Mouse (Mus musculus): ENCODE data around the gene Wwp2. TPM values are rescaled to one million over a fixed set of nuclear protein-coding genes. Genes with fewer than 3 reads are reported as not detected.

The Wwp2 gene
- polyA plus RNA-seq, 1 experiment from 2014 or later = 69.5 TPM

DNA sequence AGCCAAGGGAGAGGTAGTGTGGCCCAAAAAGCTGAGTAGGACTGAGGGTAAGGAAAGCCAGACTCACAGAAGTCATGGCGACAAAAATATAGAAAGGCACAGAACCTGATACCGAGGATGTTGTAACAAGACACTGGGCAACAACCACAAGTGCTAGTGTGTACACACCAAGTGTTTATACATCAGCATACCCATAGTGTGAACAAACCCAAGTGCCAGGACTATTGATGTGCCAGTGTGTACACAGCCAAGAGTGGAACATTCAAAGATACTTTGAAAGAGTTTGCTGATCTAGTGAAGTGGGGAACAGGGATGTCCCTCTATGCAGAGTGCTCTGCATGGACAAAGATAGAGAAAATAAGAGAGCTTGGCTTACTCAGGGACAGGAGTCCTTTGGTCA lies 54.5 kb downstream of the Wwp2 start:
- H3K36me3 ChIP-seq (ENCODE audit: control insufficient read depth, insufficient read depth, low read length) = no peaks in the 10 kb centered on the region
- no peaks in the 10 kb centered on the region for H3K4me1 ChIP-seq (replicated peaks; ENCODE audit: control insufficient read depth, insufficient read depth, low read length)
- no peak overlapping the region for H3K4me2 ChIP-seq (replicated peaks; ENCODE audit: low read depth, low read length)
- H3K9me3 ChIP-seq (ENCODE audit: control insufficient read depth, low read length) = no peaks in the 10 kb centered on the region
- no peaks in the 10 kb centered on the region for H3K27me3 ChIP-seq (ENCODE audit: control insufficient read depth, insufficient read depth, low read length)
- DNase-seq (ENCODE audit: low spot score) = no peak
- 86% methylated on average over 2 of the region's 2 CpGs for WGBS
- ATAC-seq (ENCODE audit: low FRiP score) = no peak
- H3K27ac ChIP-seq (ENCODE audit: low read depth, low read length) = 0 out of 2 replicates have a peak overlapping the region, but pooled peaks have one; percentile 24
- H3K4me3 ChIP-seq (ENCODE audit: low read depth, low read length) = no peak overlapping the region
- H3K9ac ChIP-seq (ENCODE audit: low read depth, low read length) = no peak overlapping the region

- Histone ChIP-seq H3K27ac (ENCODE audit: low read depth, low read length) (0 out of 2 replicates have a peak overlapping the region, but pooled peaks have one; percentile 24), H3K4me2 (replicated peaks; ENCODE audit: low read depth, low read length) (no peak overlapping the region), H3K36me3 (ENCODE audit: control insufficient read depth, insufficient read depth, low read length) (no peaks in the 10 kb centered on the region), H3K27me3 (ENCODE audit: control insufficient read depth, insufficient read depth, low read length) (no peaks in the 10 kb centered on the region), H3K4me1 (replicated peaks; ENCODE audit: control insufficient read depth, insufficient read depth, low read length) (no peaks in the 10 kb centered on the region), H3K9ac (ENCODE audit: low read depth, low read length) (no peak overlapping the region), H3K4me3 (ENCODE audit: low read depth, low read length) (no peak overlapping the region), H3K9me3 (ENCODE audit: control insufficient read depth, low read length) (no peaks in the 10 kb centered on the region)
- 75% methylated on average over 4 of the region's 4 CpGs for WGBS
- ATAC-seq (ENCODE audit: low FRiP score) (no peak), DNase-seq (ENCODE audit: low spot score) (no peak)
Measured at GRCm38 (mm10) chr8:107491212-107491611, 55.0 kb downstream of the Wwp2 start.

DNA sequence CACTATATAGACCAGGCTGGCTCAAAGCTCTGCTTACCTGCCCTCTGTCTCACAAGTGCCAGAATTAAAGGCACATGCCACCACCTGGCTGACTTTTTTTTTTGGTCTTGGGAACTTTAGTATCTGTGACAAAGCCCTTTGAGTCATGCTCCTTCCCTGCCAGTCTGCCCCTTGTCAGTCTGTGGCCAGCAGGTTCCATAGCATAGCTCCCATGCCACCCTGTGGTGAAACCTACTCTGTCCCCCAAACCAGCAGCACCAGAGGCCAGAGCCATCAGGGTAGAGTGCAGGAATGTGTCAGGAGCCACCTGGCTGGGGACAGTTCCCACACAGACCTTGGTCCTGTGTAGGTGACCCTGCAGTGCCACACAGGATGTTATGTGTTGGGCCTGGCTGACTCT lies 55.7 kb downstream of the Wwp2 start:
- Histone ChIP-seq H3K27me3 (ENCODE audit: control insufficient read depth, insufficient read depth, low read length) (no peaks in the 10 kb centered on the region), H3K4me3 (ENCODE audit: low read depth, low read length) (no peak overlapping the region), H3K36me3 (ENCODE audit: control insufficient read depth, insufficient read depth, low read length) (no peaks in the 10 kb centered on the region), H3K27ac (ENCODE audit: low read depth, low read length) (no peak overlapping the region), H3K4me1 (replicated peaks; ENCODE audit: control insufficient read depth, insufficient read depth, low read length) (no peaks in the 10 kb centered on the region), H3K4me2 (replicated peaks; ENCODE audit: low read depth, low read length) (no peak overlapping the region), H3K9me3 (ENCODE audit: control insufficient read depth, low read length) (no peaks in the 10 kb centered on the region), H3K9ac (ENCODE audit: low read depth, low read length) (no peak overlapping the region)
- ATAC-seq (ENCODE audit: low FRiP score) = no peak
- no peak for DNase-seq (ENCODE audit: low spot score)

- Histone ChIP-seq H3K4me1 (replicated peaks; ENCODE audit: control insufficient read depth, insufficient read depth, low read length) (no peaks in the 10 kb centered on the region), H3K9ac (ENCODE audit: low read depth, low read length) (no peak overlapping the region), H3K27ac (ENCODE audit: low read depth, low read length) (no peak overlapping the region), H3K36me3 (ENCODE audit: control insufficient read depth, insufficient read depth, low read length) (no peaks in the 10 kb centered on the region), H3K9me3 (ENCODE audit: control insufficient read depth, low read length) (no peaks in the 10 kb centered on the region), H3K4me2 (replicated peaks; ENCODE audit: low read depth, low read length) (no peak overlapping the region), H3K4me3 (ENCODE audit: low read depth, low read length) (no peak overlapping the region), H3K27me3 (ENCODE audit: control insufficient read depth, insufficient read depth, low read length) (no peaks in the 10 kb centered on the region)
- DNase-seq (ENCODE audit: low spot score) (no peak), ATAC-seq (ENCODE audit: low FRiP score) (no peak)
- 93% methylated on average over 5 of the region's 5 CpGs for WGBS
Measured at GRCm38 (mm10) chr8:107492802-107493201, 56.6 kb downstream of the Wwp2 start.

DNA sequence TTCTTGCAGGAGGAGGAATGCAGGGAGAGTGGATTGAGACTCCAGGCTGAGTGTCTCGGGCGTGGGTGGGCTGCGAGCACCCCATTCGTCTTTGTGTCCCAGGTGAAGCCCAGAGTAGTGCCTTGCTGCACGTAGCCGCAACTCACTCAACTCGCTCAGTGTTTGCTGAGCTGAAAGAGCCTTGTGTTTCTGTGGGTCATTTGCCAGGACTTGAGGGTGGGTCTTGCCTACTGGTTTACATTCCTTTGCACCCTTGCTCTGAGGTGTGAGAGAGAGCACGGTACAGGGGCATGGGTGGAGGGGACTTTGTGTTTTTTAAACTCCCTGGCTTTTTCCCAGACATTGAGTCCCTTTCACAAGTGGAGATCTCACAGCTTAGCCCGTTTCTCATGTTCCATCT lies 59.3 kb downstream of the Wwp2 start:
- H3K9me3 ChIP-seq (ENCODE audit: control insufficient read depth, low read length) = no peaks in the 10 kb centered on the region
- no peaks in the 10 kb centered on the region for H3K36me3 ChIP-seq (ENCODE audit: control insufficient read depth, insufficient read depth, low read length)
- ATAC-seq (ENCODE audit: low FRiP score) (no peak), DNase-seq (ENCODE audit: low spot score) (no peak)
- H3K4me3 ChIP-seq (ENCODE audit: low read depth, low read length) = no peak overlapping the region
- H3K27me3 ChIP-seq (ENCODE audit: control insufficient read depth, insufficient read depth, low read length) = no peaks in the 10 kb centered on the region
- no peak overlapping the region for H3K27ac ChIP-seq (ENCODE audit: low read depth, low read length)
- H3K9ac ChIP-seq (ENCODE audit: low read depth, low read length) = no peak overlapping the region
- H3K4me2 ChIP-seq (replicated peaks; ENCODE audit: low read depth, low read length) = no peak overlapping the region
- no peaks in the 10 kb centered on the region for H3K4me1 ChIP-seq (replicated peaks; ENCODE audit: control insufficient read depth, insufficient read depth, low read length)
- 80% methylated on average over 9 of the region's 9 CpGs for whole genome bisulfite sequencing

DNA sequence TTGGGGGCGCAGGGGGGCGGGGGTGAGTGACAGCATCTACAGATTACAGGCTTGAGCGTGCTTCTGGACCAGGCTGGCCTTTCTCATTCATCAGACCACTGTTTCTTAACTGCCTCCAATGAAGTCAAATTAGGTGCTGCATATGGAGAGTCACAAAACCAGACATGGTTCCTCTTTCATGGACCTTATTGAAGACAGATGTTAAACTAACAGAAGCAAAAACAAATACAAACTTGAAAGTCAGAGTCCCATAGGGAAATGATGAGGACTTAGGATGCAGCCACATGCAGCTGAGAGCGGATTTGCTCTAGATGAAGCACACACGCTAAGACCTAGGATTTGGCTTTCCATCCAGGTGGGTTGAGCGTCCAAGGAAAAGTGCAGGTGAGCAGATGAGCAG lies 61.5 kb downstream of the Wwp2 start:
- H3K4me3 ChIP-seq (ENCODE audit: low read depth, low read length) = no peak overlapping the region
- ATAC-seq (ENCODE audit: low FRiP score) (no peak), DNase-seq (ENCODE audit: low spot score) (no peak)
- 82% methylated on average over 6 of the region's 6 CpGs for WGBS
- H3K27me3 ChIP-seq (ENCODE audit: control insufficient read depth, insufficient read depth, low read length) = no peaks in the 10 kb centered on the region
- H3K9ac ChIP-seq (ENCODE audit: low read depth, low read length) = no peak overlapping the region
- no peaks in the 10 kb centered on the region for H3K4me1 ChIP-seq (replicated peaks; ENCODE audit: control insufficient read depth, insufficient read depth, low read length)
- no peak overlapping the region for H3K27ac ChIP-seq (ENCODE audit: low read depth, low read length)
- H3K9me3 ChIP-seq (ENCODE audit: control insufficient read depth, low read length) = no peaks in the 10 kb centered on the region
- no peak overlapping the region for H3K4me2 ChIP-seq (replicated peaks; ENCODE audit: low read depth, low read length)
- H3K36me3 ChIP-seq (ENCODE audit: control insufficient read depth, insufficient read depth, low read length) = no peaks in the 10 kb centered on the region

GRCm38 (mm10) chr8:107498390-107498789 lies 62.2 kb downstream of the Wwp2 start:
- no peaks in the 10 kb centered on the region for H3K4me1 ChIP-seq (replicated peaks; ENCODE audit: control insufficient read depth, insufficient read depth, low read length)
- H3K36me3 ChIP-seq (ENCODE audit: control insufficient read depth, insufficient read depth, low read length) = no peaks in the 10 kb centered on the region
- 41% methylated on average over 1 of the region's 1 CpGs for WGBS
- no peak overlapping the region for H3K27ac ChIP-seq (ENCODE audit: low read depth, low read length)
- DNase-seq (ENCODE audit: low spot score) (no peak), ATAC-seq (ENCODE audit: low FRiP score) (no peak)
- H3K9ac ChIP-seq (ENCODE audit: low read depth, low read length) = no peak overlapping the region
- H3K4me3 ChIP-seq (ENCODE audit: low read depth, low read length) = no peak overlapping the region
- H3K9me3 ChIP-seq (ENCODE audit: control insufficient read depth, low read length) = no peaks in the 10 kb centered on the region
- H3K27me3 ChIP-seq (ENCODE audit: control insufficient read depth, insufficient read depth, low read length) = no peaks in the 10 kb centered on the region
- no peak overlapping the region for H3K4me2 ChIP-seq (replicated peaks; ENCODE audit: low read depth, low read length)

- H3K4me3 ChIP-seq (ENCODE audit: low read depth, low read length) = no peak overlapping the region
- H3K9me3 ChIP-seq (ENCODE audit: control insufficient read depth, low read length) = no peaks in the 10 kb centered on the region
- ATAC-seq (ENCODE audit: low FRiP score) = no peak
- DNase-seq (ENCODE audit: low spot score) = no peak
- no peaks in the 10 kb centered on the region for H3K36me3 ChIP-seq (ENCODE audit: control insufficient read depth, insufficient read depth, low read length)
- H3K27me3 ChIP-seq (ENCODE audit: control insufficient read depth, insufficient read depth, low read length) = no peaks in the 10 kb centered on the region
- no peaks in the 10 kb centered on the region; the same call in 1 of the 2 replicates for H3K4me1 ChIP-seq (replicated peaks; ENCODE audit: control insufficient read depth, insufficient read depth, low read length)
- WGBS = 73% methylated on average over 8 of the region's 8 CpGs
- no peak overlapping the region for H3K9ac ChIP-seq (ENCODE audit: low read depth, low read length)
- no peak overlapping the region for H3K4me2 ChIP-seq (replicated peaks; ENCODE audit: low read depth, low read length)
- H3K27ac ChIP-seq (ENCODE audit: low read depth, low read length) = no peak overlapping the region
Measured at GRCm38 (mm10) chr8:107498806-107499205, 62.6 kb downstream of the Wwp2 start.

DNA sequence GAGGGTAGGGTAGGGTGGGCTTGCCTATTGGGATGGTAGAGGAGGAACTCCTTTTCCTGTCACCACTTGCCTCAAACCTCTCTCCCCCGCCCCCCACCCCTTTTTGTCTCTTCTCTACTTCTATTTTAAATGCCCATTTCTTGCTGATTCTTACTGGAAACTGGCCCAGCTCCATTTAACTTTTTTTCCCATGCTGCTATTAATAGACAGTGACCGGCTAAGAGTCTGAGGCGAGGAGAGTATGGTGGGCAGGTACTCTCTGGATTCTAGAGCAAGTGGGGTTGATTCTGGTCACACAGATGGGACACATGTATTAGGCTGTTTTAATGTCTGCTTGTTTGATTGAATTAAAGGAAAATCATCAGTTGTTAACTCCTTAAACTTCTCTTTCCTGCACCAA lies 63.4 kb downstream of the Wwp2 start:
- Histone ChIP-seq H3K4me1 (replicated peaks; ENCODE audit: control insufficient read depth, insufficient read depth, low read length) (no peaks in the 10 kb centered on the region; the same call in 1 of the 2 replicates), H3K9ac (ENCODE audit: low read depth, low read length) (no peak overlapping the region), H3K36me3 (ENCODE audit: control insufficient read depth, insufficient read depth, low read length) (no peaks in the 10 kb centered on the region), H3K4me3 (ENCODE audit: low read depth, low read length) (no peak overlapping the region), H3K27ac (ENCODE audit: low read depth, low read length) (no peak overlapping the region), H3K9me3 (ENCODE audit: control insufficient read depth, low read length) (no peaks in the 10 kb centered on the region), H3K4me2 (replicated peaks; ENCODE audit: low read depth, low read length) (no peak overlapping the region), H3K27me3 (ENCODE audit: control insufficient read depth, insufficient read depth, low read length) (no peaks in the 10 kb centered on the region)
- 93% methylated on average over 3 of the region's 3 CpGs for WGBS
- DNase-seq (ENCODE audit: low spot score) (no peak), ATAC-seq (ENCODE audit: low FRiP score) (no peak)
